Mouse (Mus musculus): ENCODE measurements around the gene Fam19a2. TPM values are rescaled to one million over a fixed set of nuclear protein-coding genes. Genes with fewer than 3 reads are reported as not detected.

Fam19a2 gene
- total and polyA plus RNA-seq, 2 experiments, result 0.53 to 3.1 TPM

- no peaks in the 10 kb centered on the region for H3K79me2 ChIP-seq (ENCODE audit: control insufficient read depth, insufficient read depth, low read length)
- no peak for DNase-seq (ENCODE audit: extremely low read depth, low read depth, low spot score)
- H3K9ac ChIP-seq (ENCODE audit: low read depth, low read length), result no peak overlapping the region
- H3K4me3 ChIP-seq (ENCODE audit: insufficient read depth, low read depth, low read length), result no peak overlapping the region
- no peaks in the 10 kb centered on the region for H3K27me3 ChIP-seq (ENCODE audit: control insufficient read depth, insufficient read depth, low read length)
- H3K4me1 ChIP-seq (ENCODE audit: control insufficient read depth, insufficient read depth, low read length), result no peaks in the 10 kb centered on the region
- WGBS, result 80% methylated on average over 7 of the region's 7 CpGs
- no peak overlapping the region for H3K27ac ChIP-seq (replicated peaks; ENCODE audit: insufficient read depth, low read depth, low read length)
- TF ChIP-seq CTCF (IDR thresholded peaks at IDR 0.05; ENCODE audit: low read depth, low read length), result no peak
- no peak for TF ChIP-seq POLR2A (IDR thresholded peaks at IDR 0.05; ENCODE audit: extremely low read depth, insufficient read depth, low read length)
- H3K36me3 ChIP-seq (ENCODE audit: control insufficient read depth, insufficient read depth, low read length), result no peaks in the 10 kb centered on the region
Observed at GRCm38 (mm10) chr10:123255674-123256348, 8.0 kb upstream of the Fam19a2 start.

GRCm38 (mm10) chr10:123264461-123265191, 830 bp downstream of the Fam19a2 start:
- peaks cover 10% of the 10 kb centered on the region for H3K27me3 ChIP-seq (ENCODE audit: control insufficient read depth, insufficient read depth, low read length)
- 1% methylated on average over 84 of the region's 84 CpGs for WGBS
- no peak overlapping the region for H3K27ac ChIP-seq (replicated peaks; ENCODE audit: insufficient read depth, low read depth, low read length)
- no peaks in the 10 kb centered on the region for H3K79me2 ChIP-seq (ENCODE audit: control insufficient read depth, insufficient read depth, low read length)
- H3K36me3 ChIP-seq (ENCODE audit: control insufficient read depth, insufficient read depth, low read length), result no peaks in the 10 kb centered on the region
- TF ChIP-seq CTCF (IDR thresholded peaks at IDR 0.05; ENCODE audit: low read depth, low read length) (no peak), POLR2A (IDR thresholded peaks at IDR 0.05; ENCODE audit: extremely low read depth, insufficient read depth, low read length) (no peak)
- H3K4me1 ChIP-seq (ENCODE audit: control insufficient read depth, insufficient read depth, low read length), result no peaks in the 10 kb centered on the region
- peak overlapping the region; percentile 35; the same call in 1 of the 2 replicates for H3K4me3 ChIP-seq (ENCODE audit: insufficient read depth, low read depth, low read length)
- DNase-seq (ENCODE audit: extremely low read depth, low read depth, low spot score), result no peak
- no peak overlapping the region for H3K9ac ChIP-seq (ENCODE audit: low read depth, low read length)

- H3K36me3 ChIP-seq (ENCODE audit: control insufficient read depth, insufficient read depth, low read length), result no peaks in the 10 kb centered on the region
- no peak overlapping the region for H3K9ac ChIP-seq (ENCODE audit: low read depth, low read length)
- H3K27me3 ChIP-seq (ENCODE audit: control insufficient read depth, insufficient read depth, low read length), result peaks cover 10% of the 10 kb centered on the region
- no peak for TF ChIP-seq CTCF (IDR thresholded peaks at IDR 0.05; ENCODE audit: low read depth, low read length)
- TF ChIP-seq POLR2A (IDR thresholded peaks at IDR 0.05; ENCODE audit: extremely low read depth, insufficient read depth, low read length), result no peak
- no peak for DNase-seq (ENCODE audit: extremely low read depth, low read depth, low spot score)
- H3K4me3 ChIP-seq (ENCODE audit: insufficient read depth, low read depth, low read length), result peak overlapping the region; percentile 35; the same call in 1 of the 2 replicates
- 2% methylated on average over 50 of the region's 50 CpGs for WGBS
- H3K27ac ChIP-seq (replicated peaks; ENCODE audit: insufficient read depth, low read depth, low read length), result no peak overlapping the region
- no peaks in the 10 kb centered on the region for H3K79me2 ChIP-seq (ENCODE audit: control insufficient read depth, insufficient read depth, low read length)
- H3K4me1 ChIP-seq (ENCODE audit: control insufficient read depth, insufficient read depth, low read length), result no peaks in the 10 kb centered on the region
Observed at GRCm38 (mm10) chr10:123265241-123265790, 1.5 kb downstream of the Fam19a2 start.

- Histone ChIP-seq H3K27me3 (ENCODE audit: control insufficient read depth, insufficient read depth, low read length) (peaks cover 10% of the 10 kb centered on the region), H3K4me1 (ENCODE audit: control insufficient read depth, insufficient read depth, low read length) (no peaks in the 10 kb centered on the region), H3K4me3 (ENCODE audit: insufficient read depth, low read depth, low read length) (no peak overlapping the region), H3K36me3 (ENCODE audit: control insufficient read depth, insufficient read depth, low read length) (no peaks in the 10 kb centered on the region), H3K79me2 (ENCODE audit: control insufficient read depth, insufficient read depth, low read length) (no peaks in the 10 kb centered on the region), H3K27ac (replicated peaks; ENCODE audit: insufficient read depth, low read depth, low read length) (no peak overlapping the region), H3K9ac (ENCODE audit: low read depth, low read length) (no peak overlapping the region)
- WGBS, result 76% methylated on average over 10 of the region's 10 CpGs
- DNase-seq (ENCODE audit: extremely low read depth, low read depth, low spot score), result no peak
- no peak for TF ChIP-seq POLR2A (IDR thresholded peaks at IDR 0.05; ENCODE audit: extremely low read depth, insufficient read depth, low read length)
- no peak for TF ChIP-seq CTCF (IDR thresholded peaks at IDR 0.05; ENCODE audit: low read depth, low read length)
Observed at GRCm38 (mm10) chr10:123268568-123268967, 4.8 kb downstream of the Fam19a2 start.

GRCm38 (mm10) chr10:123274554-123274953, 10.8 kb downstream of the Fam19a2 start:
- H3K4me1 ChIP-seq (ENCODE audit: control insufficient read depth, insufficient read depth, low read length), result no peaks in the 10 kb centered on the region
- no peak overlapping the region for H3K27ac ChIP-seq (replicated peaks; ENCODE audit: insufficient read depth, low read depth, low read length)
- WGBS, result 72% methylated on average over 11 of the region's 11 CpGs
- H3K27me3 ChIP-seq (ENCODE audit: control insufficient read depth, insufficient read depth, low read length), result no peaks in the 10 kb centered on the region
- no peak for DNase-seq (ENCODE audit: extremely low read depth, low read depth, low spot score)
- H3K9ac ChIP-seq (ENCODE audit: low read depth, low read length), result no peak overlapping the region
- no peaks in the 10 kb centered on the region for H3K79me2 ChIP-seq (ENCODE audit: control insufficient read depth, insufficient read depth, low read length)
- no peaks in the 10 kb centered on the region for H3K36me3 ChIP-seq (ENCODE audit: control insufficient read depth, insufficient read depth, low read length)
- no peak overlapping the region for H3K4me3 ChIP-seq (ENCODE audit: insufficient read depth, low read depth, low read length)
- TF ChIP-seq POLR2A (IDR thresholded peaks at IDR 0.05; ENCODE audit: extremely low read depth, insufficient read depth, low read length), result no peak
- TF ChIP-seq CTCF (IDR thresholded peaks at IDR 0.05; ENCODE audit: low read depth, low read length), result no peak
